Mouse (Mus musculus): ENCODE data around the gene Dynlt1b. TPM values are rescaled to one million over a fixed set of nuclear protein-coding genes. Genes with fewer than 3 reads are reported as not detected.
"Not testable (repeated sequence)": the region's sequence is repeated elsewhere in the genome, so short reads cannot be mapped to it uniquely, and the experiment has no call there.

Gene Dynlt1b
- total RNA-seq (2021) = 10 to 100 TPM; 38.0 to 39.8 TPM
- long read RNA-seq, experiment 1, partial matches to known transcripts = 7 of 24 reads
- long read RNA-seq, experiment 1, other reads (novel, unspliced or antisense) = 13 of 24 reads
- long read RNA-seq, experiment 2, partial matches to known transcripts = 2 of 14 reads
- long read RNA-seq, experiment 2, other reads (novel, unspliced or antisense) = 9 of 14 reads

DNA sequence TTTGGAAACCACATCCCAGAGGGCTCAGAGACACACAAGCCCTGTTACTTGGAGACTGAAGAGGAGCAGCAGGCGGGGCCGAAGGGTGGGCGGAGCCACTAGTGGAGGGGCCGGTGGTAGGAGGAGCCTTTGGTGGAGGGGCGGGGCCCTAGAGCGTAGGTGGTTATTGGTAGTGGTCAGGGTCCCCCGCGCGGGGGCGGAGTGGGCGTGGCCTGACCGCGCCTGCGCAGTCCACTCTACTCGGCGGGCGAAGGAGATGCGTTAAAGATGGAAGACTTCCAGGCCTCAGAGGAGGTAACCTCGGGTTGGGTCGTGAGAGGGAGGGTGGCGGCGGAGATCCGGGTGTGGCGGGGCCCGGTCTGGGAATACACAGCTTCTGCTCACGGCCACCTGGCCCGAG lies at the start of gene Dynlt1b:
TSS of gene Dynlt1b (plus strand) at position 168 of the 400 bp plus-strand sequence.
- DNase-seq (ENCODE audit: low spot score in 2 of 2) = peak; percentile 100

DNA sequence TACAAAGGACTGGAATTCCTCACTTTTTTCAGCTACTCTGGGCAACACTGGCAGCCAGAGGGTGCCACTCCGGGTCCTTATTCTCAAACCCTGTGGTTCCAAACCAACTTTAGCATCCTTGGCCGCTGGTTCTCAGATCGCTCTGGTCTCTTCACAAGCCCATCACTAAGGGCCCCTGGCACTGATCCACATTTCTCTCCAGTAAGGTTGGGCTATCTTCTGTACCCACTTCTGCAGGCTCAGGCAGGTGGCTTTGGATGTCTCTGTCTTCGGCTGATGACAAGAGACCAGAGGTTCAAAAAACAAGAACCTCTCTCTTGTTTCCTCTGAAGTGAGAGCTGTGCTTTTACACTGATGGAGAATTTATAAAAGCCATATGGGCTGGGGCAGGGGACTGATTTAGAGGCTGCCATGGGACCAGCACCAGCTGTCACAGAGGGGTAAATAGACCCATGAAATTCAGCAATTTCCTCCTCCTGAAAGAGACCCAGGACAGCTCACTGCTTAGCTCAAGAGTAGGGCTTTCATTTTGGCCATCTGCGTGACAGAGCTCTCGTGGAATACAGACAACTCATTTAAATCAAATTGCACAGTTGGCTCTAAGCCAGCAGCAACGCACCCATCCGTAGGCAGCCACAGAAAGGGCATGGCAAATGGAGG lies 49.6 kb upstream of the Dynlt1b start:
- not testable (repeated sequence) for DNase-seq (ENCODE audit: low spot score in 2 of 2)

DNA sequence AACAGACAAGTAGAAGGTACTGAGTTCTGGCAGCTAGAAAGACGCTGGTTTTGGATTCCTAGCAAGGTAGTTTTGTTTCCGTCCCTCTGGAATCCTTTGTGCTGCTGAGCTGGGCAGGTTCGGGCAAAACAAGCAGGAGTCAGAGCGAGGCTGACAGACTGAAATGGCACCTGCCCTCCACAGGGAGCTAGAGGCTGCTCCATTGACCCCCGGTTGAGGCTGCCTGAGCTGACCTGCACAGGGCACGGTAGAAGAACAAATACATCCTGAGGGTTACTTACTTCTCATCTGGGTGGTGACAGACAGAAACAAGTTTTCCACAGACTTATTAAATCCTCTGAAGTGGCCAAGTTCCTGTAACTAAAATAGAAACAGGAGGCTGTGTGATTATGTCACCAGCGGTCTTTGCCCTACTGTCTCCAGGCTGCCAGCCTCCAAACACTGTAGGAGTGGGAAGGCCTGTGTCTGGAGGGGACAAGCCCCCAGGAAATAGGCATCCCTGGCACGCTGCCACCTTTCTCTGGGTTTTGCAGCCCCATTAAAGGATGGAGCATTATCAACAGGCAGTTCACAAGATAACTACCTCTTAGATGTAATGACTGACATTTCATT lies 48.7 kb upstream of the Dynlt1b start:
- DNase-seq (ENCODE audit: low spot score in 2 of 2) = not testable (repeated sequence)

DNA sequence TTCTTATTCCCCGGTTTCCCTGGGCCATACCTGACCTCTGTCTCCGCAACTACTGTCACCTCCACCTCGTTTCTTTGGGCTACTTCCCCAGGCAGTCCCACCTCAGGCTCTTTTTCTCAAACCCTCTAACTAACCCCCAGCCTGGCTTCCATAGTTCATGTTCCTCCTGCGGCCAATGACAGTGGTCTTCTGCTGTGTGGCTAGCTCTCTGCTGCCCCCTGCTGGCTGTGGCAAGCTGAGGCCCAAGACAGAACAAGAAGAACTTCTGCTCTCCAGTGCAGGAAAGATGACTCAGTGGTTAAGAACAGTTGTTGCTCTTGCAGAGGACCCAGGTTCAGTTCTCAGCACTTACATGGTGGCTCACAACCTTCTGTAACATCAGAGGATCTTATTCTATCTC lies 43.0 kb upstream of the Dynlt1b start:
- DNase-seq (ENCODE audit: low spot score in 2 of 2) = not testable (repeated sequence)

DNA sequence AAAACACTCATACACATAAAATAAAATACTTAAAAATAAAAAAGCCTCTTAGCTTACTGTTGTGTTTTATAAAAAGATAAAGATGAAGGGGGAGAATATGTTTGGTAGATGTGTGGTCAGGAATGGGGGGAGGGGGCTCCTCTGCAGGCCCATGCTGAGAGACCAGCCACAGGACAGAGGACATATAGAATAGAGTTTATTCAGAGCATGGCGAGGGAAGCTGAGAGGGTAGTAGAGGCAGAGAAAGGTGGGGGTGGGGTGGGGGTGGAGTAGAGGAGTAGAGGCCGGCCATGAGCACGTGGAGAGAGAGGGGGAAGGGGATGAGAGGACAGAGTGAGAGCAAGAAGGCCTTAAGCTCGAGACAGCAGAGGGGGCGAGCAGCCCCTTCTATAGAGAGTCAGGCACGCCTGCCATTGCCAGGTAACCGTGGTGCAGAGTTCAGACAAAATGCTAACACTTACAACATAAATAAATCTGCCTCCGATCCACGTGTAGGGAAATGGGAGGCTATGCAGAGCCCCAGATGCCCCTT lies 42.5 kb upstream of the Dynlt1b start:
- DNase-seq (ENCODE audit: low spot score in 2 of 2) = not testable (repeated sequence)

DNA sequence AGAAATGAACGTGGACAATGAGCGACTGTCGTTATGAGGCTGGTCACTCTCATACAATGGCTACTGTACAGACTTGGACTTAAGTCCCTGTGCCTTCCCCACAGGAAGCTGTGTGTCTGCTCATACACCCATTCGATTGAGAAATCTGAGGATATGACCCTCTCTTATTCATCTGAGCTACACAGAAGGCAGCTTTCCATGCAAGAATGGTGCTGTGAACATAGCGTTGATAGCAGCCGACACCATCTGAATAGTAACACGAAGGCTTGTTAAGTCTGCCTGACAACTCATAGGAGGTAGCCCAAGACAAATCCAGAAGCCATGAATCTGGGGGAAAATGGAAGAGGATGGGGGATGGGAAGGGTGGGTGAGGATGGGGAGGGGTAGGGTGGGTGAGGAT lies 40.4 kb upstream of the Dynlt1b start:
- DNase-seq (ENCODE audit: low spot score in 2 of 2) = not testable (repeated sequence)

GRCm38 (mm10) chr17:6390731-6391130 lies 39.2 kb upstream of the Dynlt1b start:
- not testable (repeated sequence) for DNase-seq (ENCODE audit: low spot score in 2 of 2)

- DNase-seq (ENCODE audit: low spot score in 2 of 2) = not testable (repeated sequence)
Observed at GRCm38 (mm10) chr17:6391736-6392135, 38.2 kb upstream of the Dynlt1b start.

DNA sequence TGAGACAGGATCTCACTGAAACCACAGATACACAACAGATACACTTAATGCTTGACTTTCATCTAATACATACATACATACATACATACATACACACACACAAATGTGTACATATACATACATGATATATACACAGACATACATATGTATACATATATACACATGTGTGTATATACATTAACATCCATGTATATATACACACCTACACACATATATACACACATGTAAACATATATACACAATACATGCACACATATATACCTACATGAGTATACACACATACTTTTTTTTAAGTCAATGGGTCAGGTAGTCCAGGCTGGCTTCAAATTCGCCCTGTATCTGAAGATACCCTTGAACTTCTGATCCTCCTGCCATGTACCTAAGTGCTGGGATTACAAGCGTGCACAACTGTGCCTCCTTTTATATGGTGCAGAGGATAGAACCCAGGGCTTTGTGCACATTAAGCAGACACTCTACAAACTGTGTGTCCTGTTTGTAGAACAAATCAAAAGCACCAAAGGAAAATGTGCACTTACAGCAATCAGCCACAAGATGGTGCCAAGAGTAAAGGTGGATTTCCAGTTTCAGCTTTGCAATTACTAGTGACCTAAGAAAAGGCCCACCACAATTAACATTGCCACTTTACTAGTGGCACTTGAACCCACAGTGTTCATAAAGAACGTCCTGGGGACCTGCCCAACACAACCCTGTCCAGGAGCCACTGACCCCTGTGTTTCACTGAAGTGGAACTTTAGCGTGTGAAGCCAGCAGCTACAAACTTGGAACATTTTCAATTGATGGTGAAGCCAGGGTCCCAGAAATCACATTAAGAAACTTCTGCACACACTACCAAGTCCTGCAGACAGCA lies 37.2 kb upstream of the Dynlt1b start:
- not testable (repeated sequence) for DNase-seq (ENCODE audit: low spot score in 2 of 2)

GRCm38 (mm10) chr17:6398079-6398478 lies 31.8 kb upstream of the Dynlt1b start:
- DNase-seq (ENCODE audit: low spot score in 2 of 2) = not testable (repeated sequence)

DNA sequence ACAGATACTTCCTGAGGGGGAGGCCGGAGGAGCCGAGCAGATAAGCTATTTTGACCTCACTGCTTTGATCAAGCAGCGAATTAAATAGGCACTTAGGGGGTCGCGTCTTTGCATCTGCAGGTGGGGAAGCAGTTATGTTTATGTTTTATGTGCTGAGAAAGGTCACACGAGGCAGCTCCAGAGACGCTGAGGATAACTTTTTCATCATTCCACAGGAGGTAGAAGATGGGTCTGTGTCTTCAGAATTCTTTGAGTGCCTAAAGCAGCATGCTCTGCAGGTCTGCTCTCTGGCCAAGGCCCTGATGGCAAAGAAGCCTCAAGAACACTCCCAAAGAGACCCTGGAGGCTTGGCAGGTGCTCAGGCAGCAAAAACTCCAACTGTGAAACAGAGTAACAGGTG lies 31.1 kb upstream of the Dynlt1b start:
- DNase-seq (ENCODE audit: low spot score in 2 of 2) = not testable (repeated sequence)

GRCm38 (mm10) chr17:6399281-6400096 lies 30.4 kb upstream of the Dynlt1b start:
- DNase-seq (ENCODE audit: low spot score in 2 of 2) = not testable (repeated sequence)

DNA sequence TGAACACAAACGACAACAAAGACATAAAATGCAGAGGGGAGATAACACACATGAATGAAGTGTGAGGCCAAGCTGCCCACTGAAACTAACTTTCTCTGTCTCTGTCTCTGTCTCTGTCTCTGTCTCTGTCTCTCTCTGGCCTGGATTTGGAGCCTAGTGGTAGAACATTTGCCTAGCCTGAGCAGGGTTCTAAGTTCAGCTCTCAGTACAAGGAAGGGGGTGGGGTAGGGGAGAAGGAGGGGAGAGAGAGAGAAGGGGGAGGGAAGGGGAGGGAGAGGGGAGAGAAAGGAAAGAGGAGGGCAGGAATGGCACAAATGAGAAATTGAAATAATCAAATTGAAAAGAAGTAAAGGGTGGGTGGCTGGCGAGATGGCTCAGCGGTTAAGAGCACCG lies 29.8 kb upstream of the Dynlt1b start:
- DNase-seq (ENCODE audit: low spot score in 2 of 2) = not testable (repeated sequence)

GRCm38 (mm10) chr17:6404493-6404892 lies 25.4 kb upstream of the Dynlt1b start:
- not testable (repeated sequence) for DNase-seq (ENCODE audit: low spot score in 2 of 2)

DNA sequence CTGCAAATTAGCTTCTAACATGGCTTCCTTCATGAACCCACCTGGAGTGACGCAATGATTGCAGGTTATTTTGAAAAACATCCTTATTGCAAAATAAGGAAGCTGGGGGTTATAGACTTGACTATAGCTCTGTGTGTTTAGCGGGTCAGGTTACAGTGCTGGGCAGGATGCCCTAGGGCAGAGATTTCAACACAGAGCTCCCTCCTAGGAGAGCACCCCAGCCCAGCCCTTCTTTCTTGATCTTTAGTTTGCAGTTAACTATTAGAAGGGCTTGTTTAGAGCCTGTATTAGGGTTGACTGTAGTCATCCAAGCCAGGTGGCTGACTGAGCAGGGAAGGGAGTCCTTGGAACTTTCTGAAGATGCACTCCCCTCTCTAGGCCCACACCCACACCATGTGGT lies 22.9 kb upstream of the Dynlt1b start:
- not testable (repeated sequence) for DNase-seq (ENCODE audit: low spot score in 2 of 2)

GRCm38 (mm10) chr17:6410713-6411213 lies 19.1 kb upstream of the Dynlt1b start:
- DNase-seq (ENCODE audit: low spot score in 2 of 2) = not testable (repeated sequence)

DNA sequence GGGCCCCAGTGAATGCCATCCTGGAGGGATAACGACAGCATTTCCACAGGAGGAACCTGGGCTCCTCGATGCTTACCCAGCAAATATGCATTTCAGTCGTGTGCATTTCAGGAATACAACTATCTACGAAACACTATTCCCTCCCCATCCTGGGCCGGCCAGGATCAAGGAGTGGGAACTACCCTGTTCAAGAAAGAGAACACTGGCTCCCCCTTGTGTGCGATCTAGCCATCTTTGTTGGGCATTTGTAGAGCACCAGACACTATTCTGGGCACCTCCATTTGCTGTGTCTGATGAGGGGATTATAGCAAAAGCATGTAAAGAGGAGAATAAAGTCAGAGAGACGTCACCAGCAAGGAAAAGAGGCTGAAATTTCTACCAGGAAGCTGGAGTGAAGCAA lies 12.8 kb upstream of the Dynlt1b start:
- DNase-seq (ENCODE audit: low spot score in 2 of 2) = not testable (repeated sequence)

DNA sequence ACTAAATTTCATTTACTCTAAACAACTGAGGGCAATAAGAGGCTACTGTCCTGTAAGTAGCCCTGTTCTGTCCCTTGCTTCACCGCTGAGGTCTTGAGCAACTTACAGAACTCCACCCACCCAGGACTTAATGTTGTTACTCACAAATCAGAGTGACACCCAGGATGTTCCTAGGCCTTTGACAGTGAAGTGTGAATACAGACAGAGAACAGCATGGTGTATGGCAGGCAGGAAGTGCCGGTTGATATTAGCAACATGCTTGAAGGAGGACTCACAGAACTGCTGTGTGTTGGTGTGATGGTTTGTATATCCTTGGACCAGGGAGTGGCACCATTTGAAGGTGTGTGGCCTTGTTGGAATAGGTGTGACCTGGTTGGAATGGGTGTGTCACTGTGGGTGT lies 9.4 kb upstream of the Dynlt1b start:
- DNase-seq (ENCODE audit: low spot score in 2 of 2) = not testable (repeated sequence)

GRCm38 (mm10) chr17:6421547-6422326 lies 8.2 kb upstream of the Dynlt1b start:
- DNase-seq (ENCODE audit: low spot score in 2 of 2) = not testable (repeated sequence)
